Comparison of ENCODE assay signal across 29 mouse cellular contexts in the genomic region with DNA sequence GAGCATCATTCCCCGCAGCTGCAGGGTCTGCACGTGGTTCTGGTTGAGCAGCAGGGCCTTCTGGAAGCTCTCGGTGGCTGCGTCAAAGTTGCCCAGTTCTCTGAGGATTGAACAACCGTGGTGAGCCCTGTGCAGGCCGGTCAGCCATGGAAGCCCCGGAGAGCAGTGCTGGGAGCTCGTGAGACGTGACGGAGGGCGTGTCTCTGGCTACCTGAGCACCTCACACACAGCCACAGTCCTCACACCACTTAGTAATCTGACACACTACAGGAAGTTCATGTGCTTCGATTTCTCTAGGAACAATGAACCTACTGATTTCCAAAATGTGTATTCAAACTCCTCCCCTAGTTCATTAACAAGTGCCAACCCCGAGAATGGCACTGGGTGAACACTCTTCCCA.
"Had no signal": no experiment of that assay in that cellular context is flagged by ENCODE, and none has a peak within 500 bp of the region (broad histone marks: within the 10 kb centered on the region; RNA-seq: fewer than 3 reads in every experiment).

No protein-coding gene starts in this region.

- ATAC-seq: liver, embryonic 12.5 days; liver, postnatal 0 days; midbrain, embryonic 13.5 days; midbrain, embryonic 15.5 days; midbrain, embryonic 16.5 days had no signal

- H3K4me3 ChIP-seq: left cerebral cortex, adult 2 months; limb, embryonic 10.5 days; limb, embryonic 12.5 days; limb, embryonic 13.5 days; limb, embryonic 15.5 days; liver, embryonic 12.5 days; liver, embryonic 13.5 days; liver, embryonic 15.5 days; lung, embryonic 15.5 days; megakaryocyte, embryonic 14.5 days; midbrain, embryonic 10.5 days; midbrain, embryonic 12.5 days; midbrain, embryonic 13.5 days; midbrain, embryonic 15.5 days; myocyte; neural tube, embryonic 12.5 days had no signal

- H3K27ac ChIP-seq: left cerebral cortex, adult 2 months; limb, embryonic 10.5 days; limb, embryonic 12.5 days; limb, embryonic 13.5 days; limb, embryonic 15.5 days; liver, embryonic 12.5 days; liver, embryonic 13.5 days; liver, embryonic 14.5 days; liver, embryonic 15.5 days; lung, embryonic 15.5 days; macrophage; midbrain, embryonic 10.5 days; midbrain, embryonic 12.5 days; midbrain, embryonic 13.5 days; midbrain, embryonic 15.5 days; neural tube, embryonic 12.5 days had no signal

- H3K27me3 ChIP-seq: limb, embryonic 12.5 days; limb, embryonic 13.5 days; limb, embryonic 15.5 days; liver, embryonic 12.5 days; liver, embryonic 13.5 days; liver, embryonic 15.5 days; lung, embryonic 15.5 days; megakaryocyte, embryonic 14.5 days; midbrain, embryonic 12.5 days; midbrain, embryonic 13.5 days; midbrain, embryonic 15.5 days; neural tube, embryonic 12.5 days had no signal

- DNase-seq: layer of hippocampus, postnatal 36 days; left cerebral cortex, postnatal 4 days; liver; liver, embryonic 13.5 days; liver, postnatal 0 days; lung, postnatal 10 days; lung, postnatal 14 days; lung, postnatal 36 days; midbrain, embryonic 14.5 days had no signal

- H3K9ac ChIP-seq: limb, embryonic 12.5 days; limb, embryonic 13.5 days; limb, embryonic 15.5 days; liver, embryonic 12.5 days; liver, embryonic 13.5 days; liver, embryonic 14.5 days; liver, embryonic 15.5 days; liver, postnatal 0 days; lung, embryonic 15.5 days; midbrain, embryonic 12.5 days; midbrain, embryonic 13.5 days; midbrain, embryonic 15.5 days; neural tube, embryonic 12.5 days had no signal

- H3K9me3 ChIP-seq: limb, embryonic 10.5 days; limb, embryonic 12.5 days; limb, embryonic 13.5 days; limb, embryonic 15.5 days; liver, embryonic 12.5 days; liver, embryonic 13.5 days; liver, embryonic 15.5 days; lung, embryonic 15.5 days; megakaryocyte, embryonic 14.5 days; midbrain, embryonic 10.5 days; midbrain, embryonic 12.5 days; midbrain, embryonic 13.5 days; midbrain, embryonic 15.5 days; neural tube, embryonic 12.5 days had no signal

- H3K4me2 ChIP-seq: limb, embryonic 12.5 days; limb, embryonic 13.5 days; limb, embryonic 15.5 days; liver, embryonic 11.5 days; liver, embryonic 12.5 days; liver, embryonic 13.5 days; liver, embryonic 15.5 days; lung, embryonic 15.5 days; midbrain, embryonic 11.5 days; midbrain, embryonic 12.5 days; midbrain, embryonic 13.5 days; midbrain, embryonic 15.5 days; neural tube, embryonic 12.5 days had no signal

- H3K4me1 ChIP-seq: limb, embryonic 10.5 days; limb, embryonic 12.5 days; limb, embryonic 13.5 days; limb, embryonic 15.5 days; liver, embryonic 12.5 days; liver, embryonic 13.5 days; liver, embryonic 15.5 days; lung, embryonic 15.5 days; midbrain, embryonic 10.5 days; midbrain, embryonic 12.5 days; midbrain, embryonic 13.5 days; midbrain, embryonic 15.5 days; neural tube, embryonic 12.5 days had no signal
